Mouse (Mus musculus): ENCODE measurements at regions not wholly inside any gene's neighbourhood (a gene's known extent, or its start where the extent isn't known, plus 50 kb on each side); places are given as distances from the start of the nearest gene placed in this dataset.

DNA sequence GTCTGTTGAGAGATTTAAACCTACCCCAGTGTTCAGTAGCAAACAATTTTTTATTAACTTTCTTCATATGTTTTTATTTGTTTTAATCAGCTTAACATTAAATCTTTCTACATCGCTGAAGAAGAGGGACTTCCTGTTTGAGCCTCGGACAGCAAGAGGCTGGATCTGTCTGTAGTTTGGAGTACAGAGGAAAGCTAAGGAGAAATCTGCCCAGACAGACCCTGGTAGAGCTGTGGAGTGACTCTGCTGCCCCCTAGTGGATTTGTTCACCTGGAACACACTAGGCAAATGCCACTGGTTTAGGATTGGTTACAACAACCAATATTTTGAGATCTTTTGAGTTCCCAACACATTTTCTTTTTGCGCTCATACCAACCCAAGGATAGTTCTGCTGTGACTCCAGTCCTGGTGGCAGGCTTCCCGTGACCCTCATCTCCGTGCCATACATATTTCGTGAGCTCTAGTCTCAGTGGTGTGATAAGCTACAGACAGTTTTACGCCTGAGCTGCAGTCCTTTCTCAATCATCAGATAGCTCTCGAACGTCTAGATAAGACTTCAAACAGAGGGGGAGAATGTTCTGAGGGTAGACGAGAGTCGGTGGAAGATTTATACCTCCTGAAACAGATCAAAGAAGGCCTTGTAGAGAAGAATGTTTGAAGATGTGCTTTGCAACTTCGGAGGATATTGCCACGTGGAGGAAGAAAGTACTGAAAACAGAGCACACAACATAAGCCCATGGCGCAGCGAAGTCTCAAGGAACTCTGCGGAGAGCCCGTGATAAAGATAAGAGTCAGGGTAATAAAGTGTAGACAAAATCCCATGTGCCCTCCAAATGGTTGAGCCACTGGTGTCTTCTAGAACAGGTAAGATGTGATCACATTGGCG is 119.0 kb upstream of the Nabp1 start:
- DNase-seq = peak; percentile 84

DNA sequence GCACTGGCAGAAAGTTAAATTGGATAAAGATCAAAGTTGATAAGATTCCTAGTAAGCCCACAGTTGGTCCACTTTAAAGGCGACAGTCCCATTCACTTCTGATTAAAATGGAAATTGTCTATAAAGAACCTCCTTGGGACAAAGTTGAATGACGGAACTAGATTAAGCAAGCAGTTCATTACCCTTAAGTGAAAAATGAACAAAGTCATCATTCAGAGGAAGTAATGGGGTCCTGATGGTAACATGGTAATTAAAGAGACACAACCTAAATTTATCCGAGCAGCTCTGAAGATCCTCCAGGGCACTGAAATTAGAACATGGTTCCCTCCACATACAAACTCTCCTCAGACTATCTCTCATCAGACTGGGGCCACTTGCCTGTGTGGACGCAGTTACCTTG is 116.4 kb upstream of the Nabp1 start:
- no peak for DNase-seq

DNA sequence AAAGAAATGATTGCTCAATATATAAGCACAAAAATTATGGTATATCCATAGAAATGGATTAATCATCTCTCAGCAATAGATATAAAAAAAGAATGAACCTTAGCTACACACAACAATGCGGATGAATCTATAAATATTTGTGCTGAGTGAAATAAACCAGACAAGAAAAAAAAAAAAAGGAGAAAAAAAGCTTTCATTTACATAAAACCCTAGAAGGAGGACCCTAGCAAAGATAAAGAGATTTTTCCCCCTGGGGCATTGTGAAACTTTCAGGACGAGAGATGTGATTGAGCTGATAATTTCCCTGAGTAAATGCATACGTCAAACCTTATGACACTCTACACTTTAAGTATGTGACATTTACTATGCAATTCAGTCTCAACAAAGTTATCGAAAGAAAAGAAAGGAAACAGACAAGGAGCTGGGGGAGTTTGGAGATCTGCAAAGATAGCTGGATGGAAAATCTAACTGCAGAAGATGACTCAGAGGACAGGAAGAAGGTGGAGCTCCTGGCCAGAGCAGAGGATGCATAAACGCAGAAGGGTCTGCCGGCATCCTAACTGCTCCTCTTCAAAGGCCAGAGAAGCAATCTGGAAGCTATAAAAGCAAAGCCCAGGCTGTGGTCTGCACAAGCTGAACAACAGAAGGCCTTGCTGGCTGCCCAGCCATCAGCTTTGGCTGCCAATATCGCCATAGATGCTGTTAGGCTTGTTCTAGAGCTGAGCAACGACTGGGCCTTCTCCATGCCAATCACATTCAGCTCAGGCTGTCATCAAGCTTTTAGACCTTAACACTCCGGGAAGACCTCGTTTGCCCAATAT is 115.6 kb upstream of the Nabp1 start:
- DNase-seq = no peak

DNA sequence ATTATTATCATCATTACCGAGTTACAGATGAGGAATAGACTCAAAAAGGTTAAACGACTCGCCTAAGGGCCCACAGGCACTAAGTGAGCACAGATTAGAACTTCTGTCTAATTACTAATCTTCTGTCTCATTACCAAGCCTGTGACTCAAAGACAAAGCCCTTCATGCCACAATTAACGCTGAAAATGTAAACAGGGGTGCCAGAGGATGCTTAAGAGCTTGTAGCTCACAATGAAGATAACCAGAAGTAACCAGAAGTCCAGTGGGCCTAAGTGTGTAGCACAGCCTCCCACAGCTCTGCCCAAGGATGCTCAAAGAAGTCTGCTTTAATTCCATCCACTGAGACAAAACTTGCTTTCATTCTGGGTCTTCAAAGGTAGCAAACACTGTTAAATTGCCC is 113.7 kb upstream of the Nabp1 start:
- DNase-seq = no peak

DNA sequence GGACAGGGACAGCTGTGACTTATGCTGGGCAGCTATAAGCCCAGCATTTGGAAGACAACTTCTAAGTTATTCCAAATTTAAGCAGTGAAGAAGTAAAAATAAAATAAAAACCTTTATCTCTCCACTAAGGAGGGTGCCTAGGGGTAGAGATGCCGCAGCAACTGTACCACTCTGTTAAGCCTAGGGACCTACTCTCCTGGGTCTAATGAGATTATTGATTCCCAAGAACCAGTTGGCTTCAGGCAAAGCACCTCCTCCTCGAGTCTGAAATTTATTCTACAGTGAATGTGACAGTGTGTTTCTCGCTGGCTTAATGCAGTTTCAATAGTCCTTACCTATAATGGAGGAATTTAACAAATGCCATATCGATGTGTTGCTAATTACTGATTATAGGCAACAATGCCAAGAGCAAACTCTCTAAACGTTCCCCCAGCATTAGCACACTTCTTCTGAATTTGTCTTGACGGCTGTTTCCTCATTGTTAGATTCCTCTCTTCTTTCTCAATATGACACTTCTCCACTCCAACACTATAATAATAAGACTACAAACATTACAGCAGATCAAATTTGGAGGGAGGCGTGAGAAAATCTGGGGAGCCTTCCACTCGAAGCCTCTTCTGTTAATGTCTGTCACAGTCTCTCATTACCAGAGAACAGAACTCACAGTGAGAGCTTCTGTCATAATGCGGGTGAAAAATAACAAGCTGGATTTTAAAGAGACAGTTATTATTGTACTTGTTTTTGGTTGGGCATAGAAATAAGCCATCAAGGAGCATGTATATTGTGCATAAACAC is 112.6 kb upstream of the Nabp1 start:
- DNase-seq = no peak

DNA sequence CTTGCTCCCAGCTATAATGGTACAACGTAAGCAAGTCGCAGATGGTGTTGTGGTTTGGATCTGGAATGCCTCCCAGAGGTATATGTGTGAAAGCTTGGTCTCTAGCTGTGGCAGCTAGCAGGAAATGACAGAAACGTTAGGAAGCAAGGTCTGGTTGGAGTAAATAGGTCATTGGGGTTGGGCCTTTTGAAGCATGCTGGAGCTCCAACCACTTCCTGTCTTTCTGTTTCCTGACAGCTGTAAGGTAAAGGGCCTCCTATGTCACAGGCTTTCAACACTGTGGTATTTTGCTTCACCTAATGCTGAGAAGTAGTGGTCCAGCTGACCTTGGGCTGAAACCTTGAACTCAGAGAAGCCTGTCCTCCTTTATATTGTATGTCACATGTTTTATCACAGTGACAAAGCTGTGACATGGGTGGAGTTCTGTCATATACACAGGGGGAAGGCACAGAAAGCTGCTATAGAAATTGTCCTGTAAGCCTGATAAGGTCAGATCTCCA is 106.8 kb upstream of the Nabp1 start:
- no peak for DNase-seq

DNA sequence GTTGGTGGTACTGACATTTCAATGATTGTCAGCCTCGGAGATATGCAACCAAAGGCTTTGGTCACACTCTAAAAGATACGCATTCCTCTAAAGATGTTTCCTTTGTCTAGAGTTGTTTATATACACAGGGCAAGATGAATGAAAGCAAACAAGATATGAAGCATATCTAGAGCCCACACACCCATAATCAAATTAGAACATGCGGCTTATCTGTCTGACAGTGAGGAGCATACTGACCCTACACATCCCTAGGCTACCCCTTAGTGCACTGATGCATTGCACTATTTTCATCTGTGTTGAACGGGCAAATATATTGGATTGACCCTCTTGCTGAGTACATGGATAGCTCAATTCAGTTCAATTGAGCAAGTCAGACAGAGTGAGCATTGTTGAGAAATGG is 105.6 kb upstream of the Nabp1 start:
- no peak for DNase-seq

DNA sequence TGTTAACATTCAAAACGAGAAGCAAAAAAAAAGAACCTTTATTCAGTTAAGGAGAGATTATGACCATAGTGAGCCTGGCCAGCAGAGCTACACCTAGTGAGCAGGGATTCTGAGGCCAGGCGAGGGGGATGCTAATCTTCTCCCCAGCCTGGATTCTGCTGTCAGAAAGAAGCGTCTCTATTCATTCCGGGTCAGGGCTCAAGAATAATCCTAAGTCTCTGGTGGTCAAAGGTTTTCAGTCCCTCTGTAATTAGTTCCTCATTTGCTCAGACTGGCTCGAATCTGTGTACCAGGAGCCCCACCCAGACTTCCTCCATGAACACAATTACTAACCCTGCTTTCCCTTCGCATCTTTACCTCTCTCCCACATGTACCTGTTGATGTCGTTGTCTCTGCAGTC is 101.8 kb upstream of the Nabp1 start:
- DNase-seq = no peak

DNA sequence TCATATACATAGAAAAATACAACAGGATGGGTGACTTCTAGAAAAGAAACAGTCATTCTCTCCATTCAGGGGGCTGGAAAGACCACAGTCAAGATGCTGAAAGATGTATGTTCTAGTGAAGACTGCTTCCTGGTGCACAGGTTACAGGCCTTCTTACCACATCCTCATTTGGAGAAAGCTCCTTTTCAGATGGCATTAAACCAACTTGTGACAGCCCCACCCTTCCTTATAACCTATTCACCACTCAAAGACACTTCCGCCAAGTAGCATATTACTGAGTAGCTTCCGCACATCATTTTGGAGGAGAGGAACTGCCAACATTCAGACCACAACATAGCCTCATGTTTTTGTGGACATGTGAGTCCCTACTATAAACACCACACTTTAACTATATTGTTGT is 99.5 kb upstream of the Nabp1 start:
- no peak for DNase-seq

DNA sequence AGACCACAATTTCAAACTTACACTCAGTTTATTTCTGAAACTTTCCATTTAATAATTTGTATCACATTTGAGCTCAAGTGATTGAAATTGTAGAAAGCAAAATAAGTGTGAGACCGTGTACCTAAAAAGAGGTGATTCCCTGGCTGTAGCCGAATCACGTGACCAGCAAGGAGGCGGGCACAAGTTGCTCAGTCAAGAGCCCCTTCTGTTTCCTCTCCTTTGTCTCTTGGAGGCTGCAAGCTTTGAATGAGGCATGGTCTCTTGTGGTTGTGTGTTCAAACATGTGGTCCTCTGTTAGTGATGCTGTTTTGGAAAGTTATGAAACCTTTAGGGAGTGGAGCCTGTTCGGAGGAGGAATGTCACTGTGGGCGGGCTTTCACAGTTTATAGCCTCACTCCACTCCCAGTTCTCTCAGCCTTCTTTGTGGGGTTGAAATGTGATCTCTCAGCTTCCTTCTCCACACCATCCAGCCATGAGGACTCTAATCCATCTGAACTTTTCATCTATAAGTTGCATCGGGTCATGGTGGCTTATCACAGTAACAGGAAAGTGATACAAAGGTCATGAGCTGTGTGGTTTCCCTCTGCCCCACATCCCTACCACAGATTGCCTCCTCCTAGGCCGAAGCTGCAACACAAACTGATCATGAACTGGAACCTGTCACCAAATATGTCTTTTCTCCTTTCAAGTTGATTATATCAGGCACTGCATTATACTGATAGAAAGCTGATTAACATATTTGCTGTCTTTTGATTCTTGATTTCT is 94.3 kb upstream of the Nabp1 start:
- no peak for DNase-seq

DNA sequence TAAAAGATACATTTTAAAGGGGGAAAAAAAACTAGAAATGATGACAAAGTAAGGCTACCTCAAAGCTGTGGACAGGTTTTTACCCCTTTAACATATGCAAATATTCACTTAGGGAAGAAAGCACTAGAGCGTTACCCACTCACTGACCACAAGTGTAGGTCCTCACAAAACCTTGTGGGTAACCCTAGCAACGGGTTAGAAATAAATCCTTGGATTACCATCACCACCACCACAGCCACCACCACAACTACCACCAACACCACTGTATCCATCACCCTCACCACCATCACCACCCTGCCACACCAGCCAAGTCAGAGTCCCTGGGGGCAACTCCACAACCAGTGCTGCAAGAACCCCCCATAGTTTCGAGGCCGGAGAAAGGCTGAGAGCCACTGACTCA is 91.4 kb upstream of the Nabp1 start:
- no peak for DNase-seq

DNA sequence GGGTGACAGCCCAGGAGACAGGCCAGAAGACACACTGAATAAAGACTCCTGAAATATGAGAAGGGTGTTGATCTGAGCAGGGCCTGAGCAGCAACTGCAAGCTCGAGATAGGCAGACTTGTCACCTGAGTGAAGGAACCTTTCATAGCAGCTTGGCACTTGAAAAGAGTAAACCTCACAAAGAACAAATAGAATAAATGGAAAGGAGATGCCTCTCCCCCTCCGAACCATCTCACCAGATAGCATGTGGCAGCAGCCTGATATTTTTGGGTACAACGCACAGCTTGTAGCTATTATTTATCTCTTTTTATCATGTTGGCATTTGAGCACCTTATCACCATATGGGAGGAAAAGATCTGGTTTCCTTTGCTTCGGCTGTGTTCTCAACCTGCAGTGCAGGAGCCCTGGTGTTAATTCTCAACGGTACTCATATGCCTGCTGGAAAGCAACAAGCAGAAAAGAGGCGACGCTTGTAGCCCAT is 88.0 kb upstream of the Nabp1 start:
- no peak for DNase-seq

DNA sequence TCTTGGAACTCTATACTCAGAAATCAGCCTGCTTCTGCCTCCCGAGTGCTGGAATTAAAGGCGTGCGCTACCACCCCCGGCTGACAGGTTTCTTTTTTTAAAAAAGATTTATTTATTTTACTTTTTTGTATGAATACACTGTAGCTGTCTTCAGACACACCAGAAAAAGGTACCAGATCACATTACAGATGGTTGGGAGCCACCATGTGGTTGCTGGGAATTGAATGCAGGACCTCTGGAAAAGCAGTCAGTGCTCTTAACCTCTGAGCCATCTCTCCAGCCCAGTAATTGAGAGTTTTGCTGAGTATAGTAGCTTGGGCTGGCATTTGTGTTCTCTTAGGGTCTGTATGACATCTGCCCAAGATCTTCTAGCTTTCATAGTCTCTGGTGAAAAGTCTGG is 78.4 kb upstream of the Nabp1 start:
- DNase-seq = peak; percentile 11

DNA sequence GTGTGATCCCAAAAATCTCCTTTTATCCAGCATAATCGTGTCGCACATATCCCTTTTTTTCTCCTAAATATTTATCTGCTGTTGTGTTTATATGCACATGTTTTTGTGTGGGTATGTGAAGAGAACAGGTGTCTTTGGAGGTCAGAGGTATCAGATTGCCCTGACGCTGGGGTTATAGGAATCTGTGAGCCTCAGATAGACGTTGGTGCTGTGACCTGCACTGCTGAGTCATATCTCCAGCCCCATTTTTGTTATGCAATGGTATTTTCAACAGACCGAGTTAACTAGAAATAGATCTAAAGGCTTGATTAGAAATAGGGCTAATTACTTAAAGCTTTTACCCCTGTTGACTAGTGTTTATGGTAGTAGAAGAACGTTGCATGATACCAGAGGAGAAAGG is 75.5 kb upstream of the Nabp1 start:
- no peak for DNase-seq

DNA sequence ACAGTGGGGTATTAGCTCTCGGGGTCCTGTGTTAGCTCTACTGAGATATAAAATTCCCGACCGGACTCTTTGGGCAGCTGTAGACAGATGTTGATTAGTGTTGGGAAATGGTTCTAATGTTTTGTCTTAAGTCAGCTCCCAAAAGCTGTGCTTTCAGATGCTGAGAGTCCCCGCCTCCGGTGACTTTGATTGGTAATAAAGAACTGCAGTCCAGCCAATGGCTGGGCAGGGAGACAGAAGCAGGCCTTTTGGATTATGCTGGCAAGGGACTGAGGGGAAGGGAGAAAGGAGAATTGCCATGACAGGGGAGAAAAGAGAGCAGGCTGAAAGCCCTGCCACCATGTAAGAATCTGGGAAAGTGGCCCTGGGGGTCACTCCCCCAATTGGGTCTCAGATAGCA is 73.4 kb upstream of the Nabp1 start:
- DNase-seq = no peak

DNA sequence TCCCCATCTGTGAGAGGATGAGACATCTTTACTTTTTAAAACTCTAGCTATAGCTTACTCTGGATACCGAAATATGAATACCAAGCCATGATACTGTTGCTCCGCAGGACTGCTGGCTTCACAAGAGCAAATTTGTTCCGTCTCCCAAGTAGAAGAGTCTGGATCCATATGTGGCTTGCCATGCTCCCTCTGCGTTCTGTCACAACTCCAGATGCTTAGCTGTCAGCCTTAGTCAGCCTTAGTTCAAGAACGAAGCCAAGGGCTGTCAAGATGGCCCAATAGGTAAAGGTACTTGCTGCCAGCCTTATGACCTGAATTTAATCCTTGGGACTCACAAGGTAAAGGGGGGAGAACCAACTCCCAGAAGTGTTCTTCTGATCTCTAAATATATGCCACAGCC is 64.6 kb upstream of the Nabp1 start:
- DNase-seq = no peak

DNA sequence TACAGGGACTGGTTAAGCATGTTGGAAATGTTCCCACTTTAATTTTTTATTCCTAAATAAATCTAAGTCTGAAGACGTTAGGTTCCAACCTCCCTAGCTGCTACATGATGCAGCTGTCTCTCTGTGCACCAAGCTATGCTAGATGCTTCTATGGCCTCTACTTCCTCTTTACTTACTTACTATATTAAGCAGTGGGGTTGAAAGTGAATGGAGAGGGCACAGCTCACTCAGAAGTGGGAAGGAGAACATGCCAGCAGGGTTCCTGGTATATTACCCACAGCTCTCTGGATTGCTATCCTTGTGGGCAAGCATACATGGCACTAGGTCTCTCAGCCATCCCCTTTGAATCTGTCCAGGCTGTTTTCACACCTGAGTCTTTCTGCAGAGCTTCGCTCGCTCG is 61.4 kb upstream of the Nabp1 start:
- DNase-seq = no peak

DNA sequence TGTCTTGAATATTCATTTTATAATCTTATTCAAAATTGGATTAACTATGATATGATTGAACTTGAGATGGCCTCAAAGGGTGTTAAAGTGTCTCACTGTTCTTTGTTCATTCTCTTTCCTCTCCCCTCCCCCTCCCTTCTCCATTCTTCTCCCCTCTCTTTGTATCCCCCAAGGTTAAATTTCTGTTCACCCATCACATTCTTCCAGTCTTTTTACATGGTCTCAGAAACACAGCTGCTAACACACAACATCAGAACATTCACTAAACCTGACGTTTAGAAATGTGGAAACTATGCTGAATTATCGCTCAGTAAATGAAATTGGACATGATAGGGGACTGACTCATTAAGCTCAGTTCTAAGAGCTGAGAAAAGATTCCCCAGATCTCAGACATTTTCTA is 60.6 kb upstream of the Nabp1 start:
- no peak for DNase-seq

DNA sequence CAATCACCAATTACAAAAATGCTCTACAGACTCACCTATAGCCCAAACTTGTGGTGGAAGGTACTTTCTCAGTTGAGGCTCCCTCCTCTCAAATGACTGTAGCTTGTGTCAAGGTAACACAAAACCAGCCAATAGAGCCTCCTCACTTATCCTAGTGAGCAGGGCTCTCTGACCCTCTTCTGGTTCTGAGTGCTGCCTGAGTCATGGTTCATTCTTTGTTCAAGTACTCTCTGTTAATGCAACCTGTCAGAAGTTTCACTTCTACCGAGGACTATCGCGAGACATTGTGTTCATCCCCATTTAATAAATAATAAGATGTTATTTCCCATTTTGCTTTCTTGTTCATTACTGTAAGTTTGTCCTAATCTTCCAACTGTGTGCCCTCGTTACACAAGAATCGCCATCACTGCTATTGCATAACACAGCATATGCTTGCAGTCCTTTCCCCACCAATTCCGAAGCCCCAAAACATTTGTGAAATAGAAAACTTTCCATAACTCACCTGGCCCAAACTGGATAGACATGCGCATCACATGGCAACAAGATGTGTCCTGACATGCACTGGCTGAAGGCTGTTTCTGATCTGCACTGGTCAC is 59.6 kb upstream of the Nabp1 start:
- no peak for DNase-seq

DNA sequence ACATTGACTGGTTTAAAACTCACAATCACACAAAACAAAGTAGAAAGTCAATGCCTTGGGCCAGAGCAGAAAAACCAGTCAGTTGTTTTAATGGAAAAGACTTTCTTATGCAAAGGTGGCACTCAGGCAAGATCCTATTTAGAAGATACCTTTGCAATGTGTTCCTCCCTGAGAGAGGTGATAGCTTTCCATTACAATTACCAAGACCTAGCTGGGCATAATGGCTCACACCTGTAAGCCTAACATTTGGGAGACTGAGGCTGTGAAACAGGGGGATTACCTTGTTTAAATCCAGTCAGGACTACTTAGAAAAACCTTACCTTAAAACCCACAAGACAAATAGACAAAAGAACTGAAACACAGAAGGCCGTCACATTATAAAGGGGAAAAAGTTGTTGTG is 57.9 kb upstream of the Nabp1 start:
- DNase-seq = no peak

DNA sequence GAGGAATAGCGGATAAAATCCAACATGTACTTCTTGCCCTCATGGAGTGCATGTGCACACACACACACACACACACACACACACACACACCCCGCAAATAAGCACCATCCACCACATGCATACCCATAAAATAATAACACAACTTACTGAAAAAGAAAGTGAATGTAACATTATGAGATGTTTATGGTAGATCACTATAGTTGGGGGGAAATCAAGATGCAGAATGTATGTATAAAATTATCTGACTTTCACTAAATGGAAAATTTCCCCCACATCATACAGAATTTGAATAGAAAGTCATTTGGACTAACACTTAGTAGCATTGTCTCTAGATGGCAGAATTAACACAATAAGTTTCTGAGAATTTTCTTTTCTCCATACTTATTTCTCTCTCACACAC is 57.2 kb upstream of the Nabp1 start:
- no peak for DNase-seq
